Mouse (Mus musculus) midbrain, embryonic 12.5 days (tissue): ENCODE results near the gene Plpp6. TPM values are rescaled to one million over a fixed set of nuclear protein-coding genes. Genes with fewer than 3 reads are reported as not detected.

Experiments
- ATAC-seq: fragments of 200-750 bp; cut with Nextera tagmentation; 2 replicates; pipeline ENCODE4 v1.8.0; 2017; ENCODE audit warnings: low read depth, moderate TSS enrichment, moderate library complexity; ENCODE audit not compliant: low FRiP score
- H3K27ac ChIP-seq: fragments of 300-500 bp; sonication (generic); replicated peaks from 2 replicates; pipeline ENCODE4 v1.5.1; 2016; ENCODE audit warnings: mild to moderate bottlenecking
- H3K27me3 ChIP-seq: fragments of 300-500 bp; sonication (generic); 2 replicates; pipeline ENCODE4 v1.6.1; 2016; ENCODE audit warnings: mild to moderate bottlenecking
- H3K36me3 ChIP-seq: fragments of 300-500 bp; sonication (generic); 2 replicates; pipeline ENCODE4 v1.6.1; 2016
- H3K4me1 ChIP-seq: fragments of 300-500 bp; sonication (generic); 2 replicates; pipeline ENCODE4 v1.6.1; 2016
- H3K4me2 ChIP-seq: fragments of 300-500 bp; sonication (generic); replicated peaks from 2 replicates; pipeline ENCODE4 v1.6.1; 2016; ENCODE audit warnings: mild to moderate bottlenecking, moderate library complexity
- H3K4me3 ChIP-seq: fragments of 300-500 bp; sonication (generic); 2 replicates; pipeline ENCODE4 v1.5.1; 2016; ENCODE audit warnings: mild to moderate bottlenecking
- H3K9ac ChIP-seq: fragments of 300-500 bp; sonication (generic); replicated peaks from 2 replicates; pipeline ENCODE4 v1.6.1; 2016; ENCODE audit warnings: mild to moderate bottlenecking, moderate library complexity
- H3K9me3 ChIP-seq: fragments of 300-500 bp; sonication (generic); 2 replicates; pipeline ENCODE4 v1.6.1; 2016; ENCODE audit warnings: mild to moderate bottlenecking
- WGBS: fragments of 180-500 bp; shearing (Covaris S2); methylation state at CpG from one replicate; pipeline ENCODE4 v1.1.7; 2016; 5-methylcytosine and 5-hydroxymethylcytosine counted together
- polyA plus RNA-seq: library from polyadenylated mRNA; unstranded; fragments of >200 nt; fragmentation: Nextera tagmentation; extraction: Ambion mirVana; gene quantifications from 2 replicates; pipeline ENCODE4 v1.2.1, GENCODE M21; 2016

Gene Plpp6
- polyA plus RNA-seq, result 8.2 and 9.6 TPM in 2 replicates

DNA sequence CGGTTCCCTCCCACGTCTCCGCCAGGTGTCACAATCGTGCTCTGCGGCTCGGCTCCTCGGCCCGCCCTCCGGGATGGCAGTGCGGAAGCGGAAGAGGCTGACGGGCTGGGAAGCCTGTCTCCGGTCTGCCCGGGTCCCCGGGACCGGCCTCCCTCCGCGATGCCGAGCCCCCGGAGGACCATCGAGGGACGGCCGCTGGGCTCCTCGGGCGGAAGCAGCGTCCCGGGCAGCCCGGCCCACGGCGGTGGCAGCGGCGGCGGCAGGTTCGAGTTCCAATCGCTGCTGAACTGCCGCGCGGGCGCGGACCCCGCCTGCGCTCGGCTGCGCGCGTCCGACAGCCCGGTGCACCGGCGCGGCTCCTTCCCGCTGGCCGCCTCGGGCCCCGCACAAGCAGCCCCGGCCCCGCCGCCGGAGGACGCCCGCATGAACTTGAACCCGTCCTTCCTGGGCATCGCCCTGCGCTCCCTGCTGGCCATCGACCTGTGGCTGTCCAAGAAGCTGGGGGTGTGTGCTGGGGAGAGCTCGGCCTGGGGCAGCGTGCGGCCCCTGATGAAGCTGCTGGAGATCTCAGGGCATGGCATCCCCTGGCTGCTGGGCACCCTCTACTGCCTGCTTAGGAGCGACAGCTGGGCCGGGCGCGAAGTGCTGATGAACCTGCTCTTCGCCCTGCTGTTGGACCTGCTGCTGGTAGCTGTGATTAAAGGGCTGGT is at the start of gene Plpp6:
Gene Plpp6 (plus strand): TSS at position 112 of the 710 bp plus-strand sequence.
- H3K27me3 ChIP-seq, result peaks cover 4% of the 10 kb centered on the region
- peaks cover 18% of the 10 kb centered on the region for H3K4me1 ChIP-seq
- H3K9ac ChIP-seq, result peak within 1 kb of the TSS; percentile 90
- H3K27ac ChIP-seq, result peak within 1 kb of the TSS; percentile 76
- under 1% methylated on average over 68 of the region's 73 CpGs for WGBS
- no peaks in the 10 kb centered on the region for H3K9me3 ChIP-seq
- peak; percentile 81 for ATAC-seq
- peak within 1 kb of the TSS; percentile 88 for H3K4me2 ChIP-seq
- H3K4me3 ChIP-seq, result peak within 1 kb of the TSS; percentile 89
- H3K36me3 ChIP-seq, result no peaks in the 10 kb centered on the region

DNA sequence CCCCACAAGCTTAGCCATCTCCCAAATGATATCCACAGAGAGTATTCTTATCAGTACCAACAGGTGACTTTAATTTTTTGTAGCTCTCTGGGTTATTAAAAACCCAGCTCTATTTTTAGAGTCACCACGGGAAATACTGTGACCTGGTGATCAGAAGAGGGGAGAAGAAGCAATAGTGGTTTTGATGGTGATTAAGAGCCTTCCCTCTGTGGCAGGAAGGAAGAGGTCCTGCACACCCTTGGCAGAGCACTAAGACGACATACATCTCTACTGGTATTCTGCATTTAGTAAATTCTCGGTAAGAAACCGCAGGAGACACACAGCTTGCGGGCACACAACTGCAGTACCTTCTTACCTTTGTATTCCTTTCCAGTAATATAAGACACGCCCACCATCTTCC is 49.2 kb upstream of the Plpp6 start:
- no peak overlapping the region for H3K9ac ChIP-seq
- H3K4me3 ChIP-seq, result no peak overlapping the region
- H3K27ac ChIP-seq, result no peak overlapping the region
- H3K4me1 ChIP-seq, result no peaks in the 10 kb centered on the region
- H3K27me3 ChIP-seq, result no peaks in the 10 kb centered on the region
- no peaks in the 10 kb centered on the region for H3K9me3 ChIP-seq
- H3K36me3 ChIP-seq, result no peaks in the 10 kb centered on the region
- WGBS, result 89% methylated on average over 6 of the region's 6 CpGs
- ATAC-seq, result no peak
- H3K4me2 ChIP-seq, result no peak overlapping the region

DNA sequence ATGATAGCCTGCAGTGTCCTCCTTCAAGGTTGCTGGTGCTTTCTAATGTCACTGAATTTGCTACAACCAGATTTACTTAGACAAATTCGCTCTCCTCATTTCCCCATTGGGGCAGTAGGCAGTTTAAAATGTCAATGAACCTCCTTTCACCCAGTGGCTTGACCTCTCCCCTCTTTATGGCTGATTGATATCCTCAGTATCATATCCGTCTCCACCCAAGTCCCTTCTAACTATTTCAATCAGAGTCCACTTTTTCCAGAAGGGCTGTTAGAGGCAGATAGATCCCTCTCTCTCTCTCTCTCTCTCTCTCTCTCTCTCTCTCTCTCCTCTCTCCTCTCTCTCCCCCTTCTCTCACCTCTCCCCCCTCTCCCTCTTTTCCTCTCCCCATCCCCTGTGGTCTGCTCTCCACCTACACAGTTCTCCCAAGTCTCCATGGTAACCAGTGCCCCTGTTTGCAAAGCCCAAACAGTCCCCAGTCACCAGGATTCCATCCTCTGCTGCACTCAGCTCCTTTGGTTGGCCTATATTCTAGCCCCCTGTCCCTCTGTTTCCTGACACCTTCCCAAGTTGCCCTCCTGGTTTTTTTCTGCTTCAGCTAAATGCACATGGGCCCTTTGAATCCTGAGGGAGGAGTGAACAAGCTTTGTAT is 48.0 kb upstream of the Plpp6 start:
- ATAC-seq, result no peak
- H3K9ac ChIP-seq, result no peak overlapping the region

DNA sequence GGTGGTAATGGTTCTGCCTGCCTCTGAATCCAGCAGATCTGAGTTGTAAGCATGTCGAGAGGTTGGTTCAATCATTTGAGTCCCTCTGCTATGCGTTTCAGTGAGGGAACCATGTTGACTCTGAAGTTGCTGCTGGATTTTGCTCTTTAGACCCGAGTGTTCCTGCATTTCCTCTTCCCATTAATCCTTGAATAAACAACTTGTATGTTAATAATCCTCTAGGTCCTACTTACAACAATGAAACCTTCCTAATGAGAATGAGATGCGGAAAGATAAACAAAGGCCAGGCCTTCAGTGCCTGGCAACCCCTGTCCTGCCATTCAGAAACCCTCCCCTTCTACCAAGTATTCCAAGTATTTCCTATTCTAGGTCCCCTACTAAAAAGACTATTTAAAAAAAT is 47.3 kb upstream of the Plpp6 start:
- no peaks in the 10 kb centered on the region for H3K36me3 ChIP-seq
- H3K27me3 ChIP-seq, result no peaks in the 10 kb centered on the region
- H3K27ac ChIP-seq, result no peak overlapping the region
- ATAC-seq, result no peak
- H3K4me3 ChIP-seq, result no peak overlapping the region
- no peak overlapping the region for H3K4me2 ChIP-seq
- 56% methylated on average over 4 of the region's 4 CpGs for whole genome bisulfite sequencing
- no peaks in the 10 kb centered on the region for H3K4me1 ChIP-seq
- no peaks in the 10 kb centered on the region for H3K9me3 ChIP-seq
- no peak overlapping the region for H3K9ac ChIP-seq

More for the DNA sequence above, 48.0 kb upstream of the Plpp6 start:
- Histone ChIP-seq H3K4me2 (no peak overlapping the region), H3K4me3 (no peak overlapping the region), H3K4me1 (no peaks in the 10 kb centered on the region), H3K27me3 (no peaks in the 10 kb centered on the region), H3K36me3 (no peaks in the 10 kb centered on the region), H3K27ac (no peak overlapping the region), H3K9me3 (no peaks in the 10 kb centered on the region)
- WGBS, result 68% methylated on average over 2 of the region's 2 CpGs

DNA sequence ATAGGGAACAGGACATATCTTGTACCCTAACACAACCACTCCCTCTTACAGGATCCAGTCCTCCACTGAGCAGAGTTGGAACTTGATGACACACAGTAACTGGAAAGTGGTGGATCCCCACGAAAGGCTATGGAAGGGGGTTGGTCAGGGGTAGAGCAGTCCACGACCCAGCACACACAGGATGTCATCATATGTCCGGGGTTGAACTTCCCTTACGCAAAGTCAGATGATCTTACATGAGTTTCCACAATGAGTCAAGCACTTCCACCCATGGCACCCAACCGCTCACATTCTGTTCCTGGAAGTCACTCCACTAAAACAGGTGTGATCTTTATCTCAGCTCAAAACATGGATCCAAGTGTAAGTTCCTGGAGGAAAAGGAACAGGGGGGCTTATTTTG is 45.9 kb upstream of the Plpp6 start:
- ATAC-seq, result no peak
- H3K4me2 ChIP-seq, result no peak overlapping the region
- no peak overlapping the region for H3K27ac ChIP-seq
- H3K4me3 ChIP-seq, result no peak overlapping the region
- 90% methylated on average over 5 of the region's 5 CpGs for WGBS
- H3K4me1 ChIP-seq, result no peaks in the 10 kb centered on the region
- H3K27me3 ChIP-seq, result no peaks in the 10 kb centered on the region
- no peaks in the 10 kb centered on the region for H3K9me3 ChIP-seq
- H3K36me3 ChIP-seq, result no peaks in the 10 kb centered on the region
- H3K9ac ChIP-seq, result no peak overlapping the region

DNA sequence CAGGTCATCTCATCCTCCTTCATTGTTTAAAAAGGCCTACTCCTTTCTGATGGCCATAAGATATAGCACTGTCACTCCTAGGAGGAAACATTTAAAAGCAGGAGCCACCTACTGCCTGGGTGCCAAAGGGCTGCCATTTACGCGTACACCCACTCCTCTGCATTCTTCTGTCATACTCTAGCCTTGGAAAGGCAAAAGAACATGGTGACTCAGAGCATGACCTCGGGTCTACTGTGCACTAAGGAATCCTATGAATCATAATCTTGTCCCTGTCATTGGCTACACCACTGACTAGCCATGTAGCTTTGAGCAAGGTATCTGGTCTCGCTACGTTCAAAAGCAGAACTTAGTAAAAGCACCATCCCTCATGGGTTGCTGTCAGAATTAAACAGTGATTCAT is 37.4 kb upstream of the Plpp6 start:
- Histone ChIP-seq H3K9ac (no peak overlapping the region), H3K36me3 (no peaks in the 10 kb centered on the region), H3K4me3 (no peak overlapping the region), H3K4me1 (no peaks in the 10 kb centered on the region), H3K27ac (no peak overlapping the region), H3K4me2 (no peak overlapping the region), H3K27me3 (no peaks in the 10 kb centered on the region), H3K9me3 (no peaks in the 10 kb centered on the region)
- 92% methylated on average over 5 of the region's 5 CpGs for WGBS
- no peak for ATAC-seq

DNA sequence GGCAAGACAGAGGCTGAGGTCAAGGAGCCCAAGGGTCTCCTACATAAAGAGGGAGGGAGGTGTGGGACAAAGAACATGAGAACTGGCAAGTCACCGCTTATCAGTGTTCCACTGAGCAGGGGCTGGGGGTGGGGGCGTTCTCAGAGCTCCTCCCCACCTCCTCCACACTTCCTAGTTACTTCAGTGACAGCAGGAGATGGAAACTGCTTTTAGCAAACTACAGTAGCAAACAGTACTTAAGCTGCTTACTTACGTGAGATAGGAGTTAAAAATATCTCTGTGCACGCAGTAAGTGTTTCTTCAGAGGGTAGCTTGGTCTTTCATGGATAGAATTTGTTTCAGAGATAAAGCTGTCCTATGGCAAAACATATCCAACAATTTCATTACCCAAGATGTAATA is 36.4 kb upstream of the Plpp6 start:
- H3K9ac ChIP-seq, result no peak overlapping the region
- no peak overlapping the region for H3K4me2 ChIP-seq
- H3K4me3 ChIP-seq, result no peak overlapping the region
- H3K27me3 ChIP-seq, result no peaks in the 10 kb centered on the region
- no peak for ATAC-seq
- no peaks in the 10 kb centered on the region for H3K9me3 ChIP-seq
- no peaks in the 10 kb centered on the region for H3K36me3 ChIP-seq
- H3K27ac ChIP-seq, result no peak overlapping the region
- no peaks in the 10 kb centered on the region for H3K4me1 ChIP-seq
- 78% methylated on average over 4 of the region's 4 CpGs for WGBS

DNA sequence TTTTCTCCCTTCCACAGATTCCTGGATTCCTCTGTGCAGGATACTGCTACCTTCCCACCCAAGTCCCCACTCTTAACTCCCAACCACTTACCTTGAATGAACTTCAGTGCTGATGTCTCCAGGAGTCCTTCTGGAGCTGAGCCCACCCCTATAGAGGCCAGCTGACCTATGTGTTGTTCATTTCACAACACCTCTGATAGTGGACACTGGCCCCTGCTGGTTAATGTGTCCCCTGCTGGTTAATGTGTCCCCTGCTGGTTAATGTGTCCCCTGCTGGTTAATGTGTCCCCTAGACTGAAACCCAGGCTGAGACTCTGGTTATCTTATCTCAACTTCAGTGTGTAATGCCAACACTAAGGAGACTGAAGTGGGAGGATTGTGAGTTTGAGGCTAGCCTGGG is 34.7 kb upstream of the Plpp6 start:
- Histone ChIP-seq H3K27me3 (no peaks in the 10 kb centered on the region), H3K9me3 (no peaks in the 10 kb centered on the region), H3K4me1 (no peaks in the 10 kb centered on the region), H3K9ac (no peak overlapping the region), H3K4me3 (no peak overlapping the region), H3K36me3 (no peaks in the 10 kb centered on the region), H3K4me2 (no peak overlapping the region), H3K27ac (no peak overlapping the region)
- ATAC-seq, result no peak

DNA sequence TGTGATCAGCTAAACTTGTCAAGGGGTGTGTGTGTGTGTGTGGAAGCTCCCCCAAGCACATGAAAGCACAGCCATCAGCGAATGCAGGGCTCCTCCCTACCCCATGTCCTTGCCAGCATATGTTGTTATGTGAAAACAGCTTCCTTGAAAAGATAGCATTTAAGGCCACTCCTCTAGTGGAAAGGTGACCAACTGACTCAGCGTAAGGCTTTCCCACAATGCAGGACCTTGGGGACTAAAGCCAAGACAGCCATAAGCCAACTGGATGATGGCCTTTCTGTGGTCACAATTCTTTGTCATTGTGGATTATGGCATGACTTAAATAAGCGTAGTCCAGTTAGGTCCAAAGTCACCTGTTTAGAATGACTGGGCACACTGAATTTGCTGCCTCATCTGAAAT is 28.9 kb upstream of the Plpp6 start:
- no peak overlapping the region for H3K27ac ChIP-seq
- no peak for ATAC-seq
- 90% methylated on average over 3 of the region's 3 CpGs for WGBS
- H3K4me1 ChIP-seq, result no peaks in the 10 kb centered on the region
- no peaks in the 10 kb centered on the region for H3K36me3 ChIP-seq
- H3K9ac ChIP-seq, result no peak overlapping the region
- no peak overlapping the region for H3K4me3 ChIP-seq
- H3K4me2 ChIP-seq, result no peak overlapping the region
- H3K27me3 ChIP-seq, result no peaks in the 10 kb centered on the region
- no peaks in the 10 kb centered on the region for H3K9me3 ChIP-seq

DNA sequence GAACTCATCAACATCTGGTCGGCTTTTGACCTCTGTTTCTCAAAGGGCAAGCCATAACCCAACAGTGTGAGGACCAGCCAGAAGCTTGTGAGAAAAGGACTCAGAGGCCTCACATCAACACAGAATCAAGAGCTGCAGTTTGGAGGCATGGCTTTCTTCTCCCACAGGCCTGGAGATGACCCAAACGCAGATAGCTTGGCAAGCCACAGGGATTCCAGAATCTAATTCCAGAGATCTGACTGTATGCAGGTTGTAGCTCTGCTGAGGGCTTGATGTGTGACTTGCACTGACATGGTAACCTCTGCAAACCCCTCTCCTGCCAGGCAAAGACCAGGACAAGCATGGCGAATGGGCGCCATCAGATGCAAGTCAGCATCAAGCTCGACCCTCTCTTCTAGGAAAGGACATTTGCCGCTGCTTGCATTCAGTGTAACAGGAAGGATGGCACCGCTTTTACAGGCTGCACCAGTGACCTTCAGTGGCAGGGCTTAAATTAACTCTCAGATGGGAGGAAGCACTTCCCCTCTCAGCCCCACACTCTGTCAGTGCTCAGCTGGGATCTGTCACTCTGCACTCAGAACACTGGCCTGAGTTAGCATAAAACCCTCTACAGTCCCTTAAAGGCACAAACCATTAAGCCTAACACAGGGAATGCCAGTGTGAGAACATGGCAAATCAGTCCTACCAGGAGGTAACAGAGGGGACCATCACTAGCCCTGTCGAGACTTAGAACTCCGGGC is 23.4 kb upstream of the Plpp6 start:
- H3K4me1 ChIP-seq, result no peaks in the 10 kb centered on the region
- no peaks in the 10 kb centered on the region for H3K27me3 ChIP-seq
- no peaks in the 10 kb centered on the region for H3K36me3 ChIP-seq
- no peak for ATAC-seq
- no peak overlapping the region for H3K4me2 ChIP-seq
- WGBS, result 80% methylated on average over 9 of the region's 9 CpGs
- no peak overlapping the region for H3K4me3 ChIP-seq
- no peaks in the 10 kb centered on the region for H3K9me3 ChIP-seq
- no peak overlapping the region for H3K27ac ChIP-seq
- no peak overlapping the region for H3K9ac ChIP-seq

DNA sequence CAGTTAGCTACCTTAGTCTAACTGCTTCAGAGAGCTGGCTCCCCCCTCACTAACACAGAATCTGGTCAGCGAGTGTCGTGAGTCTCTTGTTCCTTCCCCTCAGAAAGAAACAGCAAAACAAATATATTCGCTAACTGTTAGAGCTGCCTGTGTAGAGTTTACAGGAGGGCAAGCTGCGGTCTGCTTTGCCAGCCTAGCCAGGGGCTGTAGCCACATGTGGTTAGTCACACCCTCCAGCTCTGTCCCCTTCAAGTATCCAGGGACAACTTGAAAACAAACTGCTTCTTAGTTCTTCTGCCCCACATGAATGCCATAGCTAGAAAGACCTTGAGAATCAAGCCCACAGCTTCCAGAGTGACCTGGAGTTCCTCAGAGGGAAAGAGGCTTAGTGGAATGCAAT is 22.5 kb upstream of the Plpp6 start:
- no peaks in the 10 kb centered on the region for H3K27me3 ChIP-seq
- H3K4me2 ChIP-seq, result no peak overlapping the region
- H3K36me3 ChIP-seq, result no peaks in the 10 kb centered on the region
- no peaks in the 10 kb centered on the region for H3K4me1 ChIP-seq
- WGBS, result 73% methylated on average over 4 of the region's 4 CpGs
- H3K4me3 ChIP-seq, result no peak overlapping the region
- H3K27ac ChIP-seq, result no peak overlapping the region
- no peak overlapping the region for H3K9ac ChIP-seq
- ATAC-seq, result no peak
- no peaks in the 10 kb centered on the region for H3K9me3 ChIP-seq

DNA sequence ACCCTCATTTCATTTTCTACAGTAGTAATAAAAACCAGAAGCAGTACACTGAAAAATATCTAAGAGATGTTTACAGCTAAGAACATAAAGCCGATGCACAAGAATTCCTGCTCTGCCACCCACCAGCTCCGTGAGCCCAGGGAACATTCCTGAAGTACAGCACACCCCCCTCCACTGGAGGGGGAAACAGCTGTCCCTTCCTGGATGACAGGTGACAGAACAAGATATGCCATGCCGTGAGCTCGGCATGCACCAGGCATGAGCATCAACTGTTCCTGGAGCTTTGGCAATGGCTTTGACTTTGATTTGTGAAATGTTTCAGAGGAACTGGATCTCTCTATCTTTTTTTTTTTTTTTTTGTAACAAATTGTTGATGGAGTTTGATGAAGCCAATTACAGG is 17.0 kb upstream of the Plpp6 start:
- WGBS, result 76% methylated on average over 4 of the region's 4 CpGs
- Histone ChIP-seq H3K36me3 (no peaks in the 10 kb centered on the region), H3K4me3 (no peak overlapping the region), H3K27me3 (no peaks in the 10 kb centered on the region), H3K9me3 (no peaks in the 10 kb centered on the region), H3K4me1 (no peaks in the 10 kb centered on the region), H3K9ac (no peak overlapping the region), H3K4me2 (no peak overlapping the region), H3K27ac (no peak overlapping the region)
- no peak for ATAC-seq
